Mouse (Mus musculus) megakaryocyte-erythroid progenitor cell, adult 5 weeks (primary cell): ENCODE measurements around the gene Zfp956. TPM values are rescaled to one million over a fixed set of nuclear protein-coding genes. Genes with fewer than 3 reads are reported as not detected.

Experiments used
- polyA plus RNA-seq: library from polyadenylated mRNA; stranded (reverse); fragments of >175 nt; gene quantifications from 2 replicates; pipeline ENCODE4 v1.2.3, GENCODE M21; 2012

Gene Zfp956
- polyA plus RNA-seq, result 13.3 and 18.9 TPM in 2 replicates

GRCm38 (mm10) chr6:47953191-47953726 lies at the start of gene Zfp956:
TSS of gene Zfp956 (plus strand) at chr6:47953390.

GRCm38 (mm10) chr6:47920447-47921340 lies 32.5 kb upstream of the Zfp956 start, which contains the start of gene Zfp212:
TSS of gene Zfp212 (plus strand) at chr6:47920476.

Other genes with a start within 250 kb of the Zfp956 start
- 16.3 and 22.2 TPM in 2 replicates for gene Pdia4, start 140.0 kb upstream of the Zfp956 start, polyA plus RNA-seq
- gene Zfp786, start 122.5 kb upstream of the Zfp956 start, polyA plus RNA-seq, result 0.17 and 0.45 TPM in 2 replicates
- gene Zfp398, start 117.7 kb upstream of the Zfp956 start, polyA plus RNA-seq, result 6.6 TPM in 2 replicates
- gene Zfp282, start 76.2 kb upstream of the Zfp956 start, polyA plus RNA-seq, result 21.3 and 22.2 TPM in 2 replicates
- gene Zfp212, start 32.9 kb upstream of the Zfp956 start, polyA plus RNA-seq, result 23.8 and 32.4 TPM in 2 replicates
- 55.2 and 61.1 TPM in 2 replicates for gene Zfp777, start 95.5 kb downstream of the Zfp956 start, polyA plus RNA-seq
- 38.1 and 39.1 TPM in 2 replicates for gene Zfp746, start 133.2 kb downstream of the Zfp956 start, polyA plus RNA-seq